Mouse (Mus musculus) ovary, postnatal 14 days (tissue): Measurements from ENCODE around the gene Lifr.

Experiments
- DNase-seq: peaks from one replicate; pipeline ENCODE4 v3.0.0; 2022; ENCODE audit warnings: low spot score

The Lifr gene

GRCm38 (mm10) chr15:7159869-7160268, 69.5 kb downstream of the Lifr start:
- no peak for DNase-seq

- DNase-seq, result no peak
Measured at GRCm38 (mm10) chr15:7160321-7160720, 69.9 kb downstream of the Lifr start.

GRCm38 (mm10) chr15:7163851-7164250, 73.4 kb downstream of the Lifr start:
- DNase-seq, result no peak

- no peak for DNase-seq
Measured at GRCm38 (mm10) chr15:7166735-7167134, 76.3 kb downstream of the Lifr start.

GRCm38 (mm10) chr15:7167238-7167905, 77.0 kb downstream of the Lifr start:
- DNase-seq, result no peak

GRCm38 (mm10) chr15:7167906-7168532, 77.6 kb downstream of the Lifr start:
- DNase-seq, result no peak

GRCm38 (mm10) chr15:7172875-7173274, 82.5 kb downstream of the Lifr start:
- no peak for DNase-seq

- DNase-seq, result no peak
Measured at GRCm38 (mm10) chr15:7173346-7173745, 82.9 kb downstream of the Lifr start.

- DNase-seq, result no peak
Measured at GRCm38 (mm10) chr15:7173776-7174175, 83.4 kb downstream of the Lifr start.

- DNase-seq, result no peak
Measured at GRCm38 (mm10) chr15:7180576-7180975, 90.2 kb downstream of the Lifr start.

GRCm38 (mm10) chr15:7187682-7188081, 97.3 kb downstream of the Lifr start:
- no peak for DNase-seq

GRCm38 (mm10) chr15:7189678-7190454, 99.5 kb downstream of the Lifr start:
- no peak for DNase-seq

GRCm38 (mm10) chr15:7191074-7191473, 100.7 kb downstream of the Lifr start:
- no peak for DNase-seq

GRCm38 (mm10) chr15:7192582-7192981, 102.2 kb downstream of the Lifr start:
- DNase-seq, result no peak

- no peak for DNase-seq
Measured at GRCm38 (mm10) chr15:7194147-7194720, 103.8 kb downstream of the Lifr start.

- no peak for DNase-seq
Measured at GRCm38 (mm10) chr15:7194748-7195221, 104.4 kb downstream of the Lifr start.

- no peak for DNase-seq
Measured at GRCm38 (mm10) chr15:7197652-7198445, 107.4 kb downstream of the Lifr start.

GRCm38 (mm10) chr15:7198816-7199215, 108.4 kb downstream of the Lifr start:
- DNase-seq, result no peak

GRCm38 (mm10) chr15:7200286-7200685, 109.9 kb downstream of the Lifr start:
- DNase-seq, result no peak

- no peak for DNase-seq
Measured at GRCm38 (mm10) chr15:7201421-7202380, 111.3 kb downstream of the Lifr start.

- DNase-seq, result no peak
Measured at GRCm38 (mm10) chr15:7202981-7203380, 112.6 kb downstream of the Lifr start.
